Mouse (Mus musculus) liver, adult 2 months (tissue): ENCODE measurements around the gene Mta1.

Source experiments
- CTCF ChIP-seq: fragments of 200-500 bp; IDR thresholded peaks from 2 replicates; pipeline ENCODE4 v1.5.1; 2011; ENCODE audit warnings: low read depth, low read length, control low read depth
- POLR2A ChIP-seq: fragments of 200-500 bp; IDR thresholded peaks from 2 replicates; pipeline ENCODE4 v1.6.1; 2011; ENCODE audit warnings: low read length, control low read depth; ENCODE audit not compliant: insufficient read depth; ENCODE audit errors: extremely low read depth

DNA sequence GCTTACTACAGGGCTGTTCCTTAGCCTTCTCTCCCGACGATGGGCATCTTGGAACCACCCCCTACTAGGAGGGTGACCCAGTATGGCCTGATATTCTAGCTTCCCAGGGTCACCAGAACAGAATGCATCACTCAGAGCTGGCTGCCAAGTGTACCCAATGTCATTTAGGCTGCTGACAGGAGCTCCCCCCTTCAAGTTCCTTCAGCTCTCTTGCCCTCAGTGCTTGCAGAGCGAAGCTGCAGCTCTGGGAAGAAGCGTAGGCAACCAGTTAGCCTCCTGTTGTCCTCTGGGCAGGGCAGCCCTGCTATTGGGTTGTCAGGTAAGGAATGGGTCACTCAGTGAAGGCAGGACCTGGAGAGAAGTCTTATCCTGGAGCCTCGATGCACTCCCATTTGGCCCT, 86.9 kb downstream of the Mta1 start:
- TF ChIP-seq CTCF (no peak), POLR2A (no peak)
